Mouse (Mus musculus) frontal cortex, postnatal 36 days (tissue): ENCODE data around the gene Tfeb.
A peak's percentile ranks its signal among the peaks of the same experiment; 100 is the strongest.

Source experiments
- DNase-seq, 2 experiments: peaks; one replicate each; pipeline ENCODE4 v3.0.0; 2022; ENCODE audit warnings: low spot score in 2 of 2

The Tfeb gene

GRCm38 (mm10) chr17:47753130-47753775 is 16.4 kb downstream of the Tfeb start:
- no peak for DNase-seq

- no peak for DNase-seq
Measured at GRCm38 (mm10) chr17:47754246-47754645, 17.4 kb downstream of the Tfeb start.

GRCm38 (mm10) chr17:47756366-47756765 is 19.5 kb downstream of the Tfeb start:
- DNase-seq = no peak

GRCm38 (mm10) chr17:47757056-47757610 is 20.3 kb downstream of the Tfeb start:
- no peak for DNase-seq

GRCm38 (mm10) chr17:47759702-47760410 is 23.0 kb downstream of the Tfeb start:
- peak in 1 of 2 experiments; percentile 26 for DNase-seq

- DNase-seq = no peak
Measured at GRCm38 (mm10) chr17:47762028-47762427, 25.2 kb downstream of the Tfeb start.

GRCm38 (mm10) chr17:47762518-47763340 is 25.9 kb downstream of the Tfeb start:
- peak; percentile 69 to 74 for DNase-seq

GRCm38 (mm10) chr17:47765986-47766385 is 29.2 kb downstream of the Tfeb start:
- no peak for DNase-seq

- DNase-seq = no peak
Measured at GRCm38 (mm10) chr17:47766407-47767043, 29.7 kb downstream of the Tfeb start.

GRCm38 (mm10) chr17:47767081-47767455 is 30.2 kb downstream of the Tfeb start:
- no peak for DNase-seq

GRCm38 (mm10) chr17:47767456-47768141 is 30.8 kb downstream of the Tfeb start:
- no peak for DNase-seq

- DNase-seq = peak in 1 of 2 experiments; percentile 30
Measured at GRCm38 (mm10) chr17:47768707-47769276, 32.0 kb downstream of the Tfeb start.

GRCm38 (mm10) chr17:47769389-47770299 is 32.8 kb downstream of the Tfeb start:
- no peak for DNase-seq

- no peak for DNase-seq
Measured at GRCm38 (mm10) chr17:47773604-47774003, 36.8 kb downstream of the Tfeb start.

GRCm38 (mm10) chr17:47777141-47777540 is 40.3 kb downstream of the Tfeb start:
- no peak for DNase-seq

GRCm38 (mm10) chr17:47780470-47780869 is 43.6 kb downstream of the Tfeb start:
- no peak for DNase-seq

GRCm38 (mm10) chr17:47782486-47782885 is 45.7 kb downstream of the Tfeb start:
- DNase-seq = no peak

- DNase-seq = no peak
Measured at GRCm38 (mm10) chr17:47783445-47784223, 46.8 kb downstream of the Tfeb start.

GRCm38 (mm10) chr17:47784411-47784810 is 47.6 kb downstream of the Tfeb start:
- DNase-seq = no peak
